Mouse (Mus musculus): ENCODE results near the gene Otud7a.
"Not testable (repeated sequence)": the region's sequence is repeated elsewhere in the genome, so short reads cannot be mapped to it uniquely, and the experiment has no call there.

The Otud7a gene

GRCm38 (mm10) chr7:63558918-63559317 is 114.4 kb downstream of the Otud7a start:
- DNase-seq (ENCODE audit: low spot score in 2 of 2): no peak

GRCm38 (mm10) chr7:63559679-63560078 is 115.1 kb downstream of the Otud7a start:
- DNase-seq (ENCODE audit: low spot score in 2 of 2): no peak

GRCm38 (mm10) chr7:63583310-63583709 is 138.8 kb downstream of the Otud7a start:
- no peak for DNase-seq (ENCODE audit: low spot score in 2 of 2)

GRCm38 (mm10) chr7:63586184-63586870 is 141.8 kb downstream of the Otud7a start:
- no peak for DNase-seq (ENCODE audit: low spot score in 2 of 2)

- DNase-seq (ENCODE audit: low spot score in 2 of 2): no peak
Measured at GRCm38 (mm10) chr7:63590305-63590704, 145.8 kb downstream of the Otud7a start.

- no peak for DNase-seq (ENCODE audit: low spot score in 2 of 2)
Measured at GRCm38 (mm10) chr7:63591322-63591721, 146.8 kb downstream of the Otud7a start.

GRCm38 (mm10) chr7:63592061-63592460 is 147.5 kb downstream of the Otud7a start:
- DNase-seq (ENCODE audit: low spot score in 2 of 2): no peak

- DNase-seq (ENCODE audit: low spot score in 2 of 2): no peak
Measured at GRCm38 (mm10) chr7:63604827-63605226, 160.3 kb downstream of the Otud7a start.

GRCm38 (mm10) chr7:63617018-63617417 is 172.5 kb downstream of the Otud7a start:
- no peak for DNase-seq (ENCODE audit: low spot score in 2 of 2)

- no peak for DNase-seq (ENCODE audit: low spot score in 2 of 2)
Measured at GRCm38 (mm10) chr7:63620776-63621340, 176.3 kb downstream of the Otud7a start.

- DNase-seq (ENCODE audit: low spot score in 2 of 2): no peak
Measured at GRCm38 (mm10) chr7:63637651-63638050, 193.1 kb downstream of the Otud7a start.

- DNase-seq (ENCODE audit: low spot score in 2 of 2): no peak
Measured at GRCm38 (mm10) chr7:63644002-63644401, 199.5 kb downstream of the Otud7a start.

- DNase-seq (ENCODE audit: low spot score in 2 of 2): no peak
Measured at GRCm38 (mm10) chr7:63647136-63647535, 202.6 kb downstream of the Otud7a start.

GRCm38 (mm10) chr7:63660261-63660660 is 215.7 kb downstream of the Otud7a start:
- no peak for DNase-seq (ENCODE audit: low spot score in 2 of 2)

GRCm38 (mm10) chr7:63662757-63663156 is 218.2 kb downstream of the Otud7a start:
- DNase-seq (ENCODE audit: low spot score in 2 of 2): no peak

- DNase-seq (ENCODE audit: low spot score in 2 of 2): no peak
Measured at GRCm38 (mm10) chr7:63665496-63665895, 220.9 kb downstream of the Otud7a start.

- no peak for DNase-seq (ENCODE audit: low spot score in 2 of 2)
Measured at GRCm38 (mm10) chr7:63667986-63668741, 223.6 kb downstream of the Otud7a start.

GRCm38 (mm10) chr7:63668951-63669350 is 224.4 kb downstream of the Otud7a start:
- DNase-seq (ENCODE audit: low spot score in 2 of 2): no peak

GRCm38 (mm10) chr7:63670911-63671310 is 226.4 kb downstream of the Otud7a start:
- DNase-seq (ENCODE audit: low spot score in 2 of 2): not testable (repeated sequence)

- peak; percentile 1 to 2 for DNase-seq (ENCODE audit: low spot score in 2 of 2)
Measured at GRCm38 (mm10) chr7:63671904-63672303, 227.4 kb downstream of the Otud7a start.

- no peak for DNase-seq (ENCODE audit: low spot score in 2 of 2)
Measured at GRCm38 (mm10) chr7:63676631-63677030, 232.1 kb downstream of the Otud7a start.

- DNase-seq (ENCODE audit: low spot score in 2 of 2): no peak
Measured at GRCm38 (mm10) chr7:63677149-63677548, 232.6 kb downstream of the Otud7a start.

- no peak for DNase-seq (ENCODE audit: low spot score in 2 of 2)
Measured at GRCm38 (mm10) chr7:63687056-63687455, 242.5 kb downstream of the Otud7a start.

All from spleen, postnatal 36 days (tissue).